Mouse (Mus musculus): ENCODE results near the gene Ehd2.
"Not testable (repeated sequence)": the region's sequence is repeated elsewhere in the genome, so short reads cannot be mapped to it uniquely, and the experiment has no call there.

Ehd2 gene

DNA sequence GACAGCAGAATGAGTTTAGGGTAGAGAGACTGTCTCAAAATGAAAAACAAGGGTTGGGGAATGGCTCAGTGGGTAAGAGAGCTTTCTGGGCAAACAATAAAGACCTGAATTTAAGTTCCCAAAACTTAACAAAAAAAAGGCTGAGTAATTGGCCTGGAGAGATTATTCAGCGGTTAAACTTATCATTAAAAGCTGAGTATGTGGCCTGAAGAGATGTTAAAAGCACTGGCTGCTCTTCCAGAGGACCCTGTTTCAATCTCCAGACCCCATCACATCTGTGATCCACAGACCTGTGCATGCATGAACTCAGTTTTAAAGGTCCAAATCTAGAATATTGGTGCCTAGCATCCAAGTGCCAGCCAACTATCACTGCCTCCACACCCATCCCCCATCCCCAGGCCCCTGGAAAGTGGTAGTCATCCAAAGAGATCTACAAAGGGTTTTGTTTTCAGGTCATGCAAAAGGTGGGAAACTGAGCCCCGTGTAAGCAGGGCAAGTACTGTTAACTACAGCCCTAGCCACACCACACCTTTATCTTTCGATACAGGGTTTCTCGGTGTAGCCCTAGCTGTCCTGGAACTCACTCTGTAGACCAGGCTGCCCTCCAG is 19.6 kb downstream of the Ehd2 start:
- DNase-seq (ENCODE audit: low read depth, low spot score): no peak

DNA sequence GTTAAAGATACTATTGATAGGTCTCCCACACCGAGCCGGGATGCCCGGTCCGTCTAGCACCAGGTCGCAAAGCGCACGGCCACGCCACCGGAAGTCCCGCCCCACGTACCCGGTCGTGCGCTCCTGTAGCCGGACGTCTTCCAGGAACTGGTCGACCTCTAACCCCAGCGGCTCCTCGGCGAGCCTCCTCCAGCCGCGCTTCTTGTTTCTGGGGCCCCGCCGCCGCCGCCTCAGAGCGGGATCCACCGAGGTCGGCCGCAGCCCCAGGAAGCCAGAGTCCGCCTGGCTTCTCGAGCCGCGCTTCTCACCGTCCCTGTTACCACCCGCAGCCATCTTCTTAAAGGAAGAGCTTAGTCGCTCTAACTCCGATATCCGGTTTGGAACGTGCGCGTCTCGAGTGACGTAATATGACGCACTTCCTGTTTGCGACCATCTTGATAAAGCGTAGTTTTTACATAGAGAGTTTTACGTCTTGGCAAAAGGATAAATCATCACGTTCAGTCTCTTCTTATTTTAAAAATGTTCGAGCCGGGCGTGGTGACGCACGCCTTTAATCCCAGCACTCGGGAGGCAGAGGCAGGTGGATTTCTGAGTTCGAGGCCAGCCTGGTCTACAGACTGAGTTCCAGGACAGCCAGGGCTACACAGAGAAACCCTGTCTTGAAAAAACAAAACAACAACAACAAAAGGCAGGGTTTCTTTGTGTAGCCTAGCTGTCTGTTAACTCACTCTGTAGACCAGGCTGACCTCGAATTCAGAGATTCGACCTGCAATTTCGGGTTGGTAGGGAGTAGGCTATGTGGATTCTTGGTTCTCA is 21.4 kb downstream of the Ehd2 start, which contains the start of gene Nop53:
Nop53 (minus strand) TSS at position 354 of the 816 bp plus-strand sequence.
- peak; percentile 99 for DNase-seq (ENCODE audit: low read depth, low spot score)

DNA sequence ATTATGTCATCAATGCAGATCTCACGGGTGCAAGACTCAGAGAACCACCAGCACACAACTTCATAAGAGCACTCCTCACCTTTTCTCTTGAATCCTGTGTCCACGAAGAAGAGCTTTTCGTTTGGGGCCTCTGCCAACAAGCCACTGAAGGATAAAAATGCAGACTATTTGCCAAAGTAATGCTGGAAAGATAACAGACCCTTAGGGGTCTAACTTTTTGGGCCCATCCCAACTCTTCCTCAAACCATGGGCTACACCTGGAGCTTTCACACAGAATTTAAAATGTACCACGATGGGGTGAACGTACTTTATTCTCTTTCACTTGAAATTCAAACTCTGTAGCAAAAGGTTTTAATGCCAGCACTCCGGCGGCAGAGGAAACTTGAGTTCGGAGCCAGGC is 22.2 kb downstream of the Ehd2 start:
- DNase-seq (ENCODE audit: low read depth, low spot score): no peak

DNA sequence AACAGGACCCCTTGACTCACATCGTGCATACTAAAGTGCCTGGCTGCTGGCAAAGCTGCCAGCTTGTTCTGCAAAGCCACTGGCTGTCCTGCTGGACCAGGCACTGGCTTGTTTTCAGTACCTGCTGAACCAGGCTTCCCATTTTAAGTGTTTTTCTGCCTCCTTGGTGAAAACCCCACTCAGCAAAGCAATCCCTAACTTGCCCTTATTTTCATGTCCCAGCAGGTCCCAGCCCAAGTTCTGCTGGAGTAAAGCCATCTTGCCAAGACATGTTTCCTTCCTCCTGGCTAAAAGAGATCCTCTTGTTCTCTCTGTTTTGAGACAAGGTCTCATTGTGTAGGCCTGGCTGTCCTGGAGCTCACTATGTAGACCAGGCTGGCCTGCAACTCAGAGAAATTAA is 23.1 kb downstream of the Ehd2 start:
- DNase-seq (ENCODE audit: low read depth, low spot score): no peak

DNA sequence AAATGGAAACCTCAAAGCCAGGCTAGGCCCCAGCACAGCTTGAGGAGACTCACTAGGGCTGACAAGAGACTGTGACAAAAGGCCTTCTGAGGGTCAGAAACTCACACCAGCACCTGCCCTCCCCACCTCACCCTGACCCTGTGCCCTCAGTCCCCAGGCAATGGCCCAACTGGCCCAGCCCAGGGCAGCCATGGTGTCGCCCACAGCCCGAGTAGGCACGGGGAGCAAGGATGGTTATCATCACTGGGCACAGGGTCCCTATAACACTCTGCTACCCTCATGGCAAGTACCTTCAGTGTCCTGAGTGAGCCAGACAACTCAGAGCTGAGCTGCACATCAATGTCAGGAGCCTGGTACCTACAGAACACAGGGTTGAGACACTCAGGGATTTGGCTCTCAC is 28.7 kb downstream of the Ehd2 start:
- no peak for DNase-seq (ENCODE audit: low read depth, low spot score)

DNA sequence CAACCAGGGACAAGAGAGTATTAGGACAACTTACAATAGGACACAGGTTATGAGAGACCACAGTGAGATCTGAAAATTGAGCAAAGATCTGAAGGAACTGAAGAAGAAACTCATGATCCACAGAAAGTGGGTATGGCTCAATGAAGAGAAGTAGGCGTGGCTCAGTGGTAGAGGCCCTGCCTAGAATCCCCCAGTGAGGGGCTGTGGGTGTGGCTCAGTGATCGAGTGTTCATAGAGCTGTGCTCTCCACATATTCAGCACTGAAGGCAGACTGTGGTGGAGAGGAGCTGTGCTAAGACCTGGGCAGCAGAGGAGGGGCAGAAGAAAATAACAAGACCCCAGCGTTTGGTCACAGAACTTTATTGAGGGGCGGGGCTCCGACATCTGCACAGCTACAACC is 29.9 kb downstream of the Ehd2 start:
- DNase-seq (ENCODE audit: low read depth, low spot score): no peak

DNA sequence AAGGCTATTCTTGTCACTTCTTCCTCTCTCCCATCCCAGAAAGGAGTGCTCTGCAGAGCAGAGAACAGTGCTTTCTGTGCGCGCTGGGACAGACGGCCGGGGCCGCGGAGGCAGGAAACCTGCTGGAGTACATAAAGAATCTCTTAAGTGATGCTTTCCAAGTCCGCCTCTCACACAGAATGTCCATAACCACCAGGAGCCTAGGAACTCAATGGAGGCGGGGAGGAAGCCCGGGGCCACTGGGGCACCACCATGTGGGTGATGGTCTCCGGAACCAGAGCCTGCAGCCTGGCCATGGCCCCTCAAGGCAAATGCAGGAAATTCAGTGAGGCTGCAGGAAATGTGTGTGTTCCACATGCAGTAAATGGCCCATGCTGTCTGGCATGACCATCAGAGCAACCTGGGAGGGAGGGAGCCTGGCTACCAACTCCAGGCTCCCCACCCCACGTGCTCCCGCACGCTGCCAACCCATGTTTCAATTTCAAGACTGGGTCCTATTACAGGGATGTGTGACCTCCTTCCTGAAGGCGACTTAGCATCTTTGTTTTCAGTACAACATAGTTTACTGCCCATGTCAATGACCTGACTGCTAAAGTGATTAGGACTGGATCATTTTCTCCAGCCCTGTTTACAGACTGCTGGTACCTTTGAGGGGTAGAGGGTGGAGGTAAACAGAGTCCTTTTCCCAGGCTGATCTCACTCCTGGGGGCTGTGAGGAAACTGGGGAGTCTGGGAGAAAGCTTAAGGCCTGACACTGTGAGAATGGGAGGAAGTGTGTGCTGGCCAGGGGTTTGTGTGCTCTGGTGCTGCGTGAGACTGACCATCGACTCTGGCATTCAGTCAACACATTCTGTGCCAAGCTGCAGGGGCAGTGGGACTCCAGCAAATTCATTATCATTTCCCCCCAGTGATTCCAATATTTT is 33.7 kb downstream of the Ehd2 start:
- no peak for DNase-seq (ENCODE audit: low read depth, low spot score)

DNA sequence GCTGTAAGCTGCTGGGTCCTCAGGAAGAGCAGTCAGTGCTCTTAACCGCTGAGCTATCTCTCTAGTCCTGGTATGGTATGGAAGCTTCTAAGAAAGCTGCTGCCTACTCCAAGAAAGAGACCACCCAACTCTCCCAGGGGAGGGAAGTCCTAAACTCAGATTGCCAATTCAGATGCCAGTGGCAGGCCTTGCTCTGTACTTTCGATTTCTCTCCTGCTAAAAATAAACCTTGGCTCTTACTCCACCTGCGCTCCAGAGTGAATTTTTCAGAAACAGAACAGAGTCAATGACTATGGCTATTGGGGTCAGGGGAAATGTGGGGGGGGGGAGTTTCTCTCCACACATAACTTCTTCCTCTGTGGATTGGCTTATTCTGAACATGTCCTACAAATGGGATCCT is 35.7 kb downstream of the Ehd2 start:
- DNase-seq (ENCODE audit: low read depth, low spot score): no peak

DNA sequence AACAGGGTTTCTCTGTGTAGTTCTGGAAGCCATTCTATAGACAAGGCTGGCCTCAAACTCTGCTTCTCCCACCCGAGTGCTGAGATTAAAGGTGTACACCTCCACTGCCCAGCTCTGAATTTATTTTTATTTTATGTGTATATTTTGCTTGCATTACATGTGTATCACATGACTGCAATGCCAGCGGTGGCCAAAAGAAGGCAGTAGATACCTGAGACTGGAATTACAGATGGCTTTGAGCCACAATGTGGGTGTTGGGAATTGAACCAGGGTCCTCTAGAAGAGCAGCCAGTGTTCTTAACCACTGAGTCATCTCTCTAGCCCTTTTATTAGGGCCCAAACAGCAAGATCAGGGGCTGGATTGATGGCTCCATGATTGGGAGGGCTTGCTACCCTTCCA is 36.8 kb downstream of the Ehd2 start:
- peak; percentile 41 for DNase-seq (ENCODE audit: low read depth, low spot score)

DNA sequence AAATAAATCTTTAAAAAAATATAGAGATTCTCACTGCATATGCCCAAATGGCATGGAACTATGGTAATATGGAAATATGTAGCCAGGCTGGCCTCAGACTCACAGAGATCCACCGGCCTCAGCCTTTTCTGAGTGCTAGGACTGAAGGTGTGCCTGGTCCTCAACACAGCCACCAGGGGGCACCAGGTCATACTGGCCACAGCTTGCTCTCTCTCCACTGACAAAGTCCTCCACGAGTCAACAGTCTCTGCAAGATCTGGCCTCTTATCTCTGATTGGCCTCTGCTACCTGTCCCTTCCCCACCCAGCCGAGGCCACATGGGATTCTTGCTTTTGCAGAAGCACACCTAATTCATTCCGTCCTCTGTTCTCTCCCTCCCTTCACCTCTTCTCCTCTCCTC is 37.5 kb downstream of the Ehd2 start:
- peak; percentile 74 for DNase-seq (ENCODE audit: low read depth, low spot score)

DNA sequence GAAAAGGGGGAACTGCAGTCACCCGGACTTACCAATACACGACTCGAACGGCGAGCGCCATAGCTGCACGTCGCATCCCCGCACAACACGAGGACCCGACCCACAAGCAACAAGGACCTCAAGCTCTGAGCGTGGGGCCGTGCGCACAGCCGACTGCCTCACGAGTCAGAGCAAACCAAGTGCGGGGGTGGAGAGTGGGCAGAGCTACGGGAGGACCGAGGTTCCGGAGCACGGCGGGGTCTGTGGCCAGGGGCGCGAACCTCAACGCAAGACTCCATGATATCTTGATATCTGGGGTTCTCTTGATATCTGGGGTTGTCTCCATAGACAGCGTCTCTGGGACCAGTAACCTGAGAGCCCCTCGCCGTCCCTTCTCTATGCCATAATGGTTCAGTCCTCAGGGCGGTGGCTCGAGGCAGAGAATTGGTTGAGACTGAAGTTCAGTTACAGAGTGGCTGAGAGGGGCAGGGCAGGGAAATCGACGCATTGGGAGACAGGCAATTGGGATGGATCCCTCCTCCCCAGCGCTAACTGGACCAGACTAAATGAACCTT is 45.1 kb downstream of the Ehd2 start, which contains the start of gene Selenow:
Selenow (minus strand) TSS at position 183 of the 554 bp plus-strand sequence.
- DNase-seq (ENCODE audit: low read depth, low spot score): peak; percentile 97

DNA sequence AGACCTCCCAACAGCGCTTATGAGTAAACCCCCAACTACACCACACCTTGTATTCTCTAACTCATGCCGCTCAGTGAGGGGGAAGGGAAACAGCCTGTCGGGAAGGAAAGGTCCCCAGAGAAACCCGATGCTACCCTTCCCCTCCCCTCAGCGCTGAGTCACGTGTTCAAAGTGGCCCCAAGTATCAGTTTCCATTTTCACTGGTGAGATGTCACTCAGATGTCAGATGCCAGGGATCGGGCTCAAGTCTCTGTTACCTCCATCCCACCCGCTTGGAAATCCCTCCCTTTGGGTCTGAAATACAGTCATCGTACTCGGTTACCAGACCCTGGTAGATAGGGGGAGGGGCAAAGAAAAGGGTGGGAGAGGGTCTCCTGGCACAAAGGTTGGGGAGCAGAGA is 45.6 kb downstream of the Ehd2 start:
- peak; percentile 76 for DNase-seq (ENCODE audit: low read depth, low spot score)

DNA sequence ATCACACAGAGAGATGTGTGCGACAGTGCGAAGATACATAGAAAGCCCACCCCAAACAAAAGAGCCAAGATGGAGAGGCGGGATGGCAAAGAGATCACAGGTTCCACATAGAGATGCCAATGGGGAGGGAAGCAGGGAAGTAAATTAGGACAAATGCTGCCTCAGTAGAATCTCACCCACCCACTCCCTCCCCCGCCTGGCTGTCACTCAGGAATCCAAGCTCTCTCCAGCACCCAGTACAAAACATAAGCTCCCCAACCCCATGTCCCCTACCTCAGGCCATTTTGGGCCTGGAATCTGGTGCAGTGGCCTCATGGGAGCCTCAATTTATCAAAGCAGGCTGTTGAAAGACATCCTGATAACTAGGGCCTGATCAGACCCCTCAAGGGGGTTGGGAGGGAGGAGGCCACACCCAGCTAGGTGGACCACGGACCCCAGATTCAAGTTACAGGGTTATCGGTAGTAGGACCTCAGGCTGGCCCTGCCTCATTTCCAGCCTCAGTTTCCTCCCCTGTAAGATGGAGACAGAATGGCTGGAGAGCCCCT is 46.6 kb downstream of the Ehd2 start:
- no peak for DNase-seq (ENCODE audit: low read depth, low spot score)

DNA sequence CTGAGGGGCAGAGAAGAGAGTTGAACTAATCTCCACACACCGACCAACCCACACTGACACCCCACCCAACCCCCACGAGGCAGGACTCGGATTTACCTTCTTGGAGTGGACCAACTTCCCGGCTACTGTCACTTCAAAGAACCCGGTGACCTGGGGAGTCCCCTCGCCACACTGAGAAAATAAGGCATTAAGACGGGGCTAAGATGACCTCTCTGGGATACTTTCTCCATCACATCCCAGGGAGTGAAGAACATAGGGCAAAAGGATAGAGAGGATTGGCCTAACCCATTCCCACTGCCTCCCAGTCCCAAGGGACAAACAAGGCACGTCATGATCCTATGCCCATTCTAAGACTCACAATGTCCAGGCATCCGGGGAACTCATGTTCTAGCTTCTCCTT is 47.4 kb downstream of the Ehd2 start:
- DNase-seq (ENCODE audit: low read depth, low spot score): no peak

DNA sequence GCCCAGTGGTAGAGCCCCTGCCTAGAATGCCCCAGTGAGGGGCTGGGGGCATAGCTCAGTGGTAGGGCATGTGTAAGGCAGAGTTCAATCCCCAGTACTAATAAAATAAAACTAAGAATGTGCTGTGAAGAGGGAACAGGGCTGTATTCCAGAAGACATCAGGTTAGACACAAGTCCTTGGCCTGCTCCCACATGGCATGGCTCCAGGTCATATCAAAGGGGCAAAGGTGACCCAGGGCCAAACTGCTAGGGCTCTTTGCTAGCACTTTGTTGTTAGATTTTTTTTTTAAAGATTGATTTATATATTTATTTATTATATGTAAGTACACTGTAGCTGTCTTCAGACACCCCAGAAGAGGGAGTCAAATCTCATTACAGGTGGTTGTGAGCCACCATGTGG is 49.0 kb downstream of the Ehd2 start:
- DNase-seq (ENCODE audit: low read depth, low spot score): no peak

DNA sequence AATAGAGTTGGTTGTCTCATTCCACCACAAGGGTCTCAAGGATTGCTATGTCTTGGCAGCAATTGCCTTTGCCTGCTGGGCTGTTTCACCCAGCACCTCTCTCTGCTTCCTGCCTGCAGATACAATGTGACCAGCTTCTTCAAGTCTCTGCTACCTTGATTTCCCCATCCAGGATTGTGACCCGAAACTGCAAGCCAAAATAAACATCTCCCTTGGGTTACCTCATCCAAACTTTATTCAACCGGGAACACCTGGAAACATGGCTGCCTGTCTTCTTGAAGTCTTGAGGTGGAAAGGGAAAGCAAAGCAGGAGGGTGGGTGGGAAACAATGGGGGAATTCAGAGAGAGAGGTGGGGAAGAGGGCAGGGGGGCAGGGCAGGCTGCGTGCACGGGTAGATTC is 50.4 kb downstream of the Ehd2 start:
- no peak for DNase-seq (ENCODE audit: low read depth, low spot score)

DNA sequence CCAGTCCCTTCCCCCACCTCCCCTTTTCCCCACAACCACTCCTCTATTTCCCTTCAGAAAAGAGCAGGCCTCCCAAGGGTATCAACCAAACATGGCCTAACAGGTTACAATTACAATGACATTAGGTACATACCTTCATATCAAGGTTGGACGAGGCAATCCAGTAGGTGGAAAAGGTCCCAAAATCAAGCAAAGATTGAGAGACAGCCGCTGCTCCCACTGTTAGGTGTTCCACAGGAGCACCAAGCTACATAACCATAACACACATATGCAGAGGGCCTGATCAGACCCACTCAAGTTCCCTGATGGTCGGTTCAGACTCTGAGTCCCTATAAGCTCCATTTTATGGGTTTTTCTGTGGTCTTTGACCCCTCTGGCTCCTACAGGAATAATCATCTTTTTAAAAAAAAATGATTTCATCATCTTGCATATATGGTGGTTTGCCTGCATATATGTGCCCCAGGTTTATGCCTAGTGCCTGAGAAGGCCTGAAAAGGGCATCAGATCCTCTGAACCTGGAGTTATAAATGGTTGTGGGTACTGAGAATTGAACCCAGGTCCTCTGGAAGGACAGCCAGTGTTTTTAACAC is 51.1 kb downstream of the Ehd2 start:
- no peak for DNase-seq (ENCODE audit: low read depth, low spot score)

DNA sequence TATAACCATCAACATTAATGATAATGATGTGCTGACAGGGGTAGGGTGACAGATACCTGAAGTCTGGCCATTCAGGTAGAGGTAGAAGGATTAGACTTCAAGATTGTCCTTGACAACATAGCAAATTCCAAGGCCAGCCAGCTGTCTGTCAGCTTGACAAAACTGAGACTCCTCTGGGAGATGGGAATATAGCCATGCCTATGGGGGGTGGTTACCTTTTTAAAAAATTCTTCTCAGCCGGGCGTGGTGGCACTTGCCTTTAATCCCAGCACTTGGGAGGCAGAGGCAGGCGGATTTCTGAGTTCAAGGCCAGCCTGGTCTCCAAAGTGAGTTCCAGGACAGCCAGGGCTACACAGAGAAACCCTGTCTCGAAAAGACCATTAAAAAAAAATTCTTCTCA is 51.7 kb downstream of the Ehd2 start:
- not testable (repeated sequence) for DNase-seq (ENCODE audit: low read depth, low spot score)

DNA sequence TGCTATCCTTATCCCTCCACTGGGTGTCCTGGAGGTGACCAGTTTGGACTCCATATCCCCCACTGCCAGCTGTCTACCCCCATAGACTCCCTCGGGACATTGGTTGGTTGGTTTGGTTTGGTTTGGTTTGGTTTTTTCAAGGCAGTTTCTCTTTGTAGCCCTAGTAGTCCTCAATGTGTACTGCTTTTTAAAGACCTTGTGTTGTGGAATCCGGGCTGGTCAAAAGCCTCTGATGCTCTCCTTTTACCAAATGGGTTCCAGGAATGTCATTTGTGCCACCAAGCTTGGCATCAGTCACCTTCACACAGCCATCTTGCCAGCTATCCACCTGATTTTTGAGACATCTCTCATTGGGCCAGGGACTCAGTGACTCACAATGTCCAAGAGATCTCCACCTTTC is 52.6 kb downstream of the Ehd2 start:
- DNase-seq (ENCODE audit: low read depth, low spot score): no peak

DNA sequence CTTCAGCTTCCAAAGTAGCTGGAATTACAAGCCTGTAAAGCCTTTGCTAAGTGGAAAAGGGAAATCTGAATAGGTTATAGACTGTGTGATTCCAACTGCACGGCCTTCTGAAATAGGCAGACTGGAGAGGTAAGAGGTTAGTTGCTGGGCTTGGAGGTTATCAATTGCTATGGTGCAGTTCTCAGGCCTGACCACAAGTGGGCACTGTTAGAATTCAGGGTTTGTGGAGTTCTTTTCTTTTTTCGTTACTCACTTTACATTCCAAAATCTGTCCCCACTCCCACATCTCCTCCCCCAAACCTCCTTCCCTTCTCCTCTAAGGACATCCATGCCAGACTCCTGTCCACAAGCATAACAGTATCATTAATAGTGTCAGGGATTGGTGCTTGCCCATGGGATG is 53.1 kb downstream of the Ehd2 start:
- peak; percentile 60 for DNase-seq (ENCODE audit: low read depth, low spot score)

DNA sequence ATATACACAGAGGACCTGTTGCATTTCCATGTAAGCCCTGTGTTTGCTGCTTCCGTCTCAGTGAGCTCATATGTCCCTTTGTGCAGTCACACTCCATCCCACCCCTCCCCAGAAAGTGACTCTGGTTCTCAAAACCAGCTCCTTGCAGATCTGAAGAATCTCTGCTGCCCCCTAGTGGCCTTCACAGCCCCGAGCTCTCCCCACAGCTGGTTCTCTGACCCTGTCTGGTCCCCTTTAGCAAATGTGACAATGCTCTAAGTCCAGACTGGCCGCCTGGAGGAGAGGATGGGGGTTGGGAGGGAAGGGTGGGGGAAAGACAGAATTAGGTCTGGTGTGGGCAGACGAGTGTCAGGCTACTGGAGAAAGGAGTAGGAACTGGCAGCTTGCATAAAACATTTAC is 55.2 kb downstream of the Ehd2 start:
- DNase-seq (ENCODE audit: low read depth, low spot score): peak; percentile 84

Measured in A20 (cell line).